ENCODE assay signal across 23 mouse cellular contexts in genomic region chr2:145260574-145260973, GRCm38 (mm10).
"Had no signal": no experiment of that assay in that cellular context is flagged by ENCODE, and none has a peak within 500 bp of the region (broad histone marks: within the 10 kb centered on the region; RNA-seq: fewer than 3 reads in every experiment).

No protein-coding gene starts in this region.

- H3K9me3 ChIP-seq: heart, embryonic 10.5 days; heart, embryonic 12.5 days; hindbrain, embryonic 10.5 days; hindbrain, embryonic 12.5 days; intestine, embryonic 15.5 days; limb, embryonic 10.5 days; limb, embryonic 12.5 days had no signal

- ATAC-seq: hindbrain, embryonic 16.5 days; inflammation-experienced regulatory T-cells, adult 6 months; intestine, embryonic 15.5 days; intestine, postnatal 0 days had no signal

- H3K4me2 ChIP-seq: heart, embryonic 12.5 days; hindbrain, embryonic 12.5 days; hindbrain, embryonic 14.5 days; intestine, embryonic 15.5 days; limb, embryonic 12.5 days had no signal

- H3K9ac ChIP-seq: heart, embryonic 12.5 days; hindbrain, embryonic 12.5 days; hindbrain, embryonic 14.5 days; intestine, embryonic 15.5 days; limb, embryonic 12.5 days had no signal

- DNase-seq: gastrocnemius, postnatal 14 days; gastrocnemius, postnatal 36 days; heart, adult 18-20 months; heart, postnatal 10 days; heart, postnatal 4 days; kidney, adult 18-20 months; kidney, adult 8-10 months; kidney, postnatal 25 days; kidney, postnatal 4 days; liver had no signal

- H3K4me1 ChIP-seq: heart, embryonic 10.5 days; heart, embryonic 12.5 days; hindbrain, embryonic 10.5 days; hindbrain, embryonic 12.5 days; limb, embryonic 10.5 days; limb, embryonic 12.5 days had no signal

- H3K36me3 ChIP-seq: heart, embryonic 10.5 days; heart, embryonic 12.5 days; hindbrain, embryonic 10.5 days; hindbrain, embryonic 12.5 days; intestine, embryonic 15.5 days; limb, embryonic 10.5 days; limb, embryonic 12.5 days had no signal

- H3K4me3 ChIP-seq: heart, embryonic 10.5 days; heart, embryonic 12.5 days; hindbrain, embryonic 10.5 days; hindbrain, embryonic 12.5 days; intestine, embryonic 15.5 days; layer of hippocampus, adult 2 months; left cerebral cortex, adult 2 months; limb, embryonic 10.5 days; limb, embryonic 12.5 days had no signal

- H3K27me3 ChIP-seq: heart, embryonic 12.5 days; hindbrain, embryonic 12.5 days; intestine, embryonic 15.5 days; limb, embryonic 12.5 days had no signal

- H3K27ac ChIP-seq: heart, embryonic 10.5 days; hindbrain, embryonic 10.5 days; hindbrain, embryonic 12.5 days; hindbrain, embryonic 14.5 days; intestine, embryonic 15.5 days; layer of hippocampus, adult 2 months; left cerebral cortex, adult 2 months; limb, embryonic 10.5 days; limb, embryonic 12.5 days had no signal
